Mouse (Mus musculus): ENCODE data around the gene Cap2. TPM values are rescaled to one million over a fixed set of nuclear protein-coding genes. Genes with fewer than 3 reads are reported as not detected.
A peak's percentile ranks its signal among the peaks of the same experiment; 100 is the strongest.

Gene Cap2
- total and polyA plus RNA-seq, 3 experiments, result 115 to 147 (median 135) TPM

GRCm38 (mm10) chr13:46571141-46571592 lies 69.5 kb downstream of the Cap2 start:
- intact Hi-C loops (cut with DNase I), result loop anchor here (5.0 kb wide), 1 partner anchor 149 kb away; no protein-coding TSS in a partner anchor
- peak overlapping the region; percentile 34; the same call in 1 of the 2 replicates for H3K4me3 ChIP-seq
- H3K27ac ChIP-seq, result peak overlapping the region; percentile 84
- H3K79me2 ChIP-seq (replicated peaks; ENCODE audit: control insufficient read depth, insufficient read depth, low read length), result no peaks in the 10 kb centered on the region; the same call in 1 of the 2 replicates
- TF ChIP-seq CTCF (IDR thresholded peaks at IDR 0.05) (no peak), POLR2A (IDR thresholded peaks at IDR 0.05; ENCODE audit: insufficient read depth, low read depth, low read length) (0 out of 2 replicates have a peak, but pooled peaks have one; percentile 25), EP300 (IDR thresholded peaks at IDR 0.05; ENCODE audit: insufficient read depth, low read depth, low read length) (no peak)
- H3K27me3 ChIP-seq (ENCODE audit: control insufficient read depth, insufficient read depth, low read length), result no peaks in the 10 kb centered on the region
- DNase-seq, result peak; percentile 36 to 54
- no peaks in the 10 kb centered on the region; the same call in 1 of the 2 replicates for H3K36me3 ChIP-seq (ENCODE audit: control insufficient read depth, insufficient read depth, low read length)
- peaks cover 8% of the 10 kb centered on the region for H3K4me1 ChIP-seq (ENCODE audit: control insufficient read depth, insufficient read depth, low read length)
- H3K9ac ChIP-seq (ENCODE audit: low read depth, low read length), result peak overlapping the region; percentile 24
- 2% methylated on average over 12 of the region's 12 CpGs for WGBS

GRCm38 (mm10) chr13:46571961-46572647 lies 70.5 kb downstream of the Cap2 start:
- Histone ChIP-seq H3K4me1 (ENCODE audit: control insufficient read depth, insufficient read depth, low read length) (peaks cover 8% of the 10 kb centered on the region), H3K36me3 (ENCODE audit: control insufficient read depth, insufficient read depth, low read length) (no peaks in the 10 kb centered on the region; the same call in 1 of the 2 replicates), H3K9ac (ENCODE audit: low read depth, low read length) (no peak overlapping the region), H3K27me3 (ENCODE audit: control insufficient read depth, insufficient read depth, low read length) (no peaks in the 10 kb centered on the region), H3K79me2 (replicated peaks; ENCODE audit: control insufficient read depth, insufficient read depth, low read length) (no peaks in the 10 kb centered on the region; the same call in 1 of the 2 replicates), H3K4me3 (peak overlapping the region; percentile 27; the same call in 1 of the 2 replicates), H3K27ac (peak overlapping the region; percentile 84)
- 18% methylated on average over 11 of the region's 11 CpGs for WGBS
- DNase-seq, result peak; percentile 56 to 81
- intact Hi-C loops (cut with DNase I), result loop anchor here (5.0 kb wide), 1 partner anchor 150 kb away; no protein-coding TSS in a partner anchor
- TF ChIP-seq POLR2A (IDR thresholded peaks at IDR 0.05; ENCODE audit: insufficient read depth, low read depth, low read length) (peak; percentile 71), EP300 (IDR thresholded peaks at IDR 0.05; ENCODE audit: insufficient read depth, low read depth, low read length) (peak; percentile 92), CTCF (IDR thresholded peaks at IDR 0.05) (no peak)

- Histone ChIP-seq H3K27me3 (ENCODE audit: control insufficient read depth, insufficient read depth, low read length) (no peaks in the 10 kb centered on the region), H3K36me3 (ENCODE audit: control insufficient read depth, insufficient read depth, low read length) (no peaks in the 10 kb centered on the region; the same call in 1 of the 2 replicates), H3K4me1 (ENCODE audit: control insufficient read depth, insufficient read depth, low read length) (peaks cover 8% of the 10 kb centered on the region), H3K4me3 (no peak overlapping the region), H3K9ac (ENCODE audit: low read depth, low read length) (0 out of 2 replicates have a peak overlapping the region, but pooled peaks have one; percentile 38), H3K27ac (peak overlapping the region; percentile 84), H3K79me2 (replicated peaks; ENCODE audit: control insufficient read depth, insufficient read depth, low read length) (no peaks in the 10 kb centered on the region; the same call in 1 of the 2 replicates)
- intact Hi-C loops (cut with DNase I), result loop anchor here (5.0 kb wide), 1 partner anchor 150 kb away; no protein-coding TSS in a partner anchor
- TF ChIP-seq EP300 (IDR thresholded peaks at IDR 0.05; ENCODE audit: insufficient read depth, low read depth, low read length), result no peak
- 34% methylated on average over 9 of the region's 9 CpGs for WGBS
- no peak for DNase-seq
Measured at GRCm38 (mm10) chr13:46572648-46573163, 71.1 kb downstream of the Cap2 start.

- no peak overlapping the region for H3K9ac ChIP-seq (ENCODE audit: low read depth, low read length)
- 90% methylated on average over 5 of the region's 5 CpGs for WGBS
- intact Hi-C loops (cut with DNase I), result loop anchor here (5.0 kb wide), 1 partner anchor 152 kb away; no protein-coding TSS in a partner anchor
- no peak for DNase-seq
- H3K36me3 ChIP-seq (ENCODE audit: control insufficient read depth, insufficient read depth, low read length), result no peaks in the 10 kb centered on the region; the same call in 1 of the 2 replicates
- no peaks in the 10 kb centered on the region for H3K27me3 ChIP-seq (ENCODE audit: control insufficient read depth, insufficient read depth, low read length)
- peaks cover 8% of the 10 kb centered on the region for H3K4me1 ChIP-seq (ENCODE audit: control insufficient read depth, insufficient read depth, low read length)
- no peak overlapping the region for H3K27ac ChIP-seq
- TF ChIP-seq CTCF (IDR thresholded peaks at IDR 0.05), result no peak
- TF ChIP-seq EP300 (IDR thresholded peaks at IDR 0.05; ENCODE audit: insufficient read depth, low read depth, low read length), result no peak
- TF ChIP-seq POLR2A (IDR thresholded peaks at IDR 0.05; ENCODE audit: insufficient read depth, low read depth, low read length), result no peak
- H3K79me2 ChIP-seq (replicated peaks; ENCODE audit: control insufficient read depth, insufficient read depth, low read length), result no peaks in the 10 kb centered on the region; the same call in 1 of the 2 replicates
- no peak overlapping the region for H3K4me3 ChIP-seq
Measured at GRCm38 (mm10) chr13:46574201-46574600, 72.6 kb downstream of the Cap2 start.

- Histone ChIP-seq H3K36me3 (ENCODE audit: control insufficient read depth, insufficient read depth, low read length) (no peaks in the 10 kb centered on the region; the same call in 1 of the 2 replicates), H3K27ac (no peak overlapping the region), H3K4me3 (no peak overlapping the region), H3K9ac (ENCODE audit: low read depth, low read length) (no peak overlapping the region), H3K79me2 (replicated peaks; ENCODE audit: control insufficient read depth, insufficient read depth, low read length) (no peaks in the 10 kb centered on the region; the same call in 1 of the 2 replicates), H3K27me3 (ENCODE audit: control insufficient read depth, insufficient read depth, low read length) (no peaks in the 10 kb centered on the region), H3K4me1 (ENCODE audit: control insufficient read depth, insufficient read depth, low read length) (peaks cover 8% of the 10 kb centered on the region)
- DNase-seq, result no peak
- intact Hi-C loops (cut with DNase I), result loop anchor here (5.0 kb wide), 1 partner anchor 152 kb away; no protein-coding TSS in a partner anchor
- TF ChIP-seq EP300 (IDR thresholded peaks at IDR 0.05; ENCODE audit: insufficient read depth, low read depth, low read length), result no peak
- no peak for TF ChIP-seq POLR2A (IDR thresholded peaks at IDR 0.05; ENCODE audit: insufficient read depth, low read depth, low read length)
- TF ChIP-seq CTCF (IDR thresholded peaks at IDR 0.05), result no peak
- WGBS, result 92% methylated on average over 4 of the region's 4 CpGs
Measured at GRCm38 (mm10) chr13:46574707-46575106, 73.1 kb downstream of the Cap2 start.

Data from heart, adult 2 months (tissue).